Mouse (Mus musculus) neural tube, embryonic 11.5 days (tissue): ENCODE measurements around the gene Tmcc3. TPM values are rescaled to one million over a fixed set of nuclear protein-coding genes. Genes with fewer than 3 reads are reported as not detected.

Experiments used
- ATAC-seq: fragments of 200-750 bp; cut with Nextera tagmentation; 2 replicates; pipeline ENCODE4 v1.8.0; 2017; ENCODE audit warnings: moderate number of reproducible peaks, mild to moderate bottlenecking, moderate TSS enrichment, moderate library complexity; ENCODE audit not compliant: insufficient read depth, low FRiP score, low TSS enrichment
- DNase-seq: peaks from one replicate; pipeline ENCODE4 v3.0.0-alpha.2; 2015; ENCODE audit warnings: low spot score
- H3K27ac ChIP-seq: fragments of 300-500 bp; sonication (generic); 2 replicates; pipeline ENCODE4 v1.5.1; 2014; ENCODE audit warnings: low read depth, mild to moderate bottlenecking, low read length
- H3K27me3 ChIP-seq: fragments of 300-500 bp; sonication (generic); 2 replicates; pipeline ENCODE4 v1.6.1; 2014; ENCODE audit warnings: mild to moderate bottlenecking, low read length, mixed read lengths; ENCODE audit not compliant: control insufficient read depth, insufficient read depth
- H3K36me3 ChIP-seq: fragments of 300-500 bp; sonication (generic); 2 replicates; pipeline ENCODE4 v1.6.1; 2014; ENCODE audit warnings: mild to moderate bottlenecking, low read length, moderate library complexity, mixed read lengths; ENCODE audit not compliant: control insufficient read depth, insufficient read depth
- H3K4me1 ChIP-seq: fragments of 300-500 bp; sonication (generic); 2 replicates; pipeline ENCODE4 v1.6.1; 2014; ENCODE audit warnings: low read length, mixed read lengths; ENCODE audit not compliant: control insufficient read depth, insufficient read depth
- H3K4me2 ChIP-seq: fragments of 300-500 bp; sonication (generic); 2 replicates; pipeline ENCODE4 v1.6.1; 2014; ENCODE audit warnings: low read depth, mild to moderate bottlenecking, moderate library complexity
- H3K4me3 ChIP-seq: fragments of 300-500 bp; sonication (generic); 2 replicates; pipeline ENCODE4 v1.5.1; 2014; ENCODE audit warnings: low read depth, low read length
- H3K9ac ChIP-seq: fragments of 300-500 bp; sonication (generic); 2 replicates; pipeline ENCODE4 v1.6.1; 2014; ENCODE audit warnings: mild to moderate bottlenecking, low read length
- H3K9me3 ChIP-seq: fragments of 300-500 bp; sonication (generic); 2 replicates; pipeline ENCODE4 v1.6.1; 2016; ENCODE audit warnings: low read length; ENCODE audit not compliant: control insufficient read depth
- WGBS: fragments of 180-500 bp; shearing (Covaris S2); extraction: QIAGEN DNeasy Blood & Tissue Kit; methylation state at CpG from one replicate; pipeline ENCODE4 v1.1.7; 2014; 5-methylcytosine and 5-hydroxymethylcytosine counted together
- polyA plus RNA-seq: library from polyadenylated mRNA; unstranded; fragments of >200 nt; fragmentation: Nextera tagmentation; extraction: Ambion mirVana; gene quantifications from 2 replicates; pipeline ENCODE4 v1.2.1, GENCODE M21; 2014

The Tmcc3 gene
- polyA plus RNA-seq: 4.8 and 6.1 TPM in 2 replicates

DNA sequence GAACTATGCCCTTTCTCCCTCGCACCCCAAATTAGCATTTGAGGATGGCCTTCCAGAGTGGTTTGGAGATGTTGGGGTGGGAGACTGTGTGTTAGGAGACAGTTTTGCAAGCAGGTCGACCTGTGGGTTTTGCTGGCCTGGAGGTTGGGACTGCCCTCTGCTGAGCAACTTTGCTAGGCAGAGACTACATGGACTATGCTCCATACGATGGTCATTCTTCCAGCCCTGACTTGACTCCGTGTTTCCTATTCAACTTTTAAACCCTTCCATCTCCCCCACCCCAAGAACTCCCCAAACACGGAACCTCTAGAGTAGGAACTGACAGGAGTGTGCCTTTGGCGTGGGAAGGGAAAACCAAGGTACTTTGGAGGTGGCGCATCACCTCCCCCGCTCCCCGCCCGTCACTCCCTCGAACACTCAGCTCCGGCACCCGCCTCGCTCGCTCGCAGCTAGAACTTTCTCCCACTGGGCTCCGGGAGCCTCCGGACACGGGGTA is at the start of gene Tmcc3:
Tmcc3 (plus strand) TSS at position 439 of the 496 bp plus-strand sequence.
- peak within 1 kb of the TSS; percentile 95 for H3K4me2 ChIP-seq
- 0 out of 2 replicates have a peak, but pooled peaks have one; percentile 31 for ATAC-seq
- H3K27ac ChIP-seq: no peak within 1 kb of the TSS
- DNase-seq: peak; percentile 38
- no peaks in the 10 kb centered on the region for H3K36me3 ChIP-seq
- H3K9me3 ChIP-seq: no peaks in the 10 kb centered on the region
- 3% methylated on average over 19 of the region's 19 CpGs for WGBS
- peak within 1 kb of the TSS; percentile 45 for H3K4me3 ChIP-seq
- peak within 1 kb of the TSS; percentile 57 for H3K9ac ChIP-seq
- 0 out of 2 replicates have a peak, but pooled peaks cover 5% of the 10 kb centered on the region for H3K27me3 ChIP-seq
- H3K4me1 ChIP-seq: peaks cover 3% of the 10 kb centered on the region; the same call in 1 of the 2 replicates

DNA sequence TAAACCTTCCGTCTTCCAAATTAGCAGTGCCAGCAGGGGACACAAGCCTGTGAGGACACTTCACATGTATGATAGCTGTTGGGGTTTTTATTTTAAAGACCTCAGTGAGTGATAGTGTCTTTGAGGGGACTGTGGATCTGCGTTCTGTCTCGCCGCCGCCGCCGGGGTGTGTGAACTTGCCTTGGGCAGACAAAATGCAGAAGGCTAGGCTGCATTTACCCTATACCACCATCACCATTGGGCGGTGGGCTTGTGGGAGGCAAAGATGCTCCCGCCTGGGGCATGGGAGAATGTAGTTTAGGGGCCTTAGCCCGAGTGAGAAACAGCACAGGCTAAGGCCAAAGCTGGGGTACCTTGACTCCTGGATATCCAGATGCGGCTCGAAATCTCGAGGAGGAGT is 49.1 kb upstream of the Tmcc3 start:
- Histone ChIP-seq H3K9me3 (no peaks in the 10 kb centered on the region), H3K4me1 (no peaks in the 10 kb centered on the region), H3K27ac (no peak overlapping the region), H3K27me3 (no peaks in the 10 kb centered on the region), H3K36me3 (no peaks in the 10 kb centered on the region), H3K4me3 (no peak overlapping the region), H3K4me2 (no peak overlapping the region), H3K9ac (no peak overlapping the region)
- DNase-seq (no peak), ATAC-seq (no peak)
- 96% methylated on average over 13 of the region's 13 CpGs for WGBS

DNA sequence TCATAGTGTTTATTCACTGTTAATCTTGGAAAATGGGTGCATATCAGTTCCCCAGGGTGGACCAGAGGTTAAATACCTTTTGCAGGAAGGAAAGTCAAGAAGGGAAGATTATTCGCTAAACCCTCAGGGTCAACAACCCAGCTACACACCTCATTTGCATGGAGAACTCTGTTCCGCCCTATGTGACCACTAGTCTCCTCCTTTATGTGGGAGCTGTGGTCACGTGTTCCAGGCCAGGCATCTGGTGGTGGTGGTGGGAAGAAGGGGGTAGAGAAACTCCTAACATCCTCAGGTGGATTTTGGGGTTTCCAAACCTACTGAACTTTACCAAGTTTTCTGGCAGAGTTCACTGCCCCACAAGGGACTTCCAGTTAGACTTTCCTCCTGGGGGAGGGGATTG is 48.5 kb upstream of the Tmcc3 start:
- 85% methylated on average over 3 of the region's 3 CpGs for WGBS
- H3K27ac ChIP-seq: no peak overlapping the region
- ATAC-seq: no peak

DNA sequence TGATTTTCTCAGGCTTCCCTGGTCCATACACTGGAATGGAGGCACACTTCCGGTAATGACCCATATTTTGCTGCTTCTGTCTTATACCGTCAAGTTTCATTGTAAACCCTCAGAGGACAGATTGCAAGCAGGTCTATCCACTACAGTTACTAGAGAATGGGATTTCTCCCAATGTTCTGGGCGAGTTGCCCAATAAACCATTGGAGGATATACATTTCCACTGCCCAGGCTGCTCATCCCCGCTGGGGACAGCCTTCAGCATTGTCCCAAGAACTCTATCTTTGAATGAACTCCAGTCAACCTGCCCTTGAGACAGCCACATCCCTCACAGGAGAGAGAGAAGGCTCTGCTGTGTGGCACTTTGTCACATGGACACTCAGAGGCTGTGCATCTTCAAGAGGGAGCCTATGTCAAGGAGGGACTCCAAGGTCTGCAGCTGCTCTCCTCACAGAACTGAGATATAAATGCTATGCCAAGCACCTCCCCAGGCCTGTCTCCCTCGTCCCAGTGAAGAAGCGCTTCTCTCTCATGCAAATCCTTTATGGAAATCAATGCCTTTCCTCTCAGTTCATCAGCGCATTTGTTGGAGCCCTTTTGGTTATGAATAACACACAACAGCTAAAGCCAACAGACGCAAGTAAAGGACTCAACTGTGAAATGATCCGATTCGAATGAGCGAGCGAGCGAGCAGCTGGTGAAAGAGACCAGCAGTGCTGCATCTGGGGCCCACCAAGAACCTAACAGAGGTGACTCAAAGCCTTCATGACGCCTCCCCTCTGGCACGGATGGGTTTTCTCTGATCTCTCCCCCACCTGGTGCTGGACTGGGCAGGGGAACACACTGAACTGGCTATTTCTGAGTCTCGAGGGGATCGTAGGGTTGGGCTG is 45.9 kb upstream of the Tmcc3 start:
- Histone ChIP-seq H3K4me2 (no peak overlapping the region), H3K4me1 (no peaks in the 10 kb centered on the region), H3K27ac (no peak overlapping the region), H3K9me3 (no peaks in the 10 kb centered on the region), H3K9ac (no peak overlapping the region), H3K27me3 (no peaks in the 10 kb centered on the region), H3K36me3 (no peaks in the 10 kb centered on the region), H3K4me3 (no peak overlapping the region)
- WGBS: 74% methylated on average over 17 of the region's 17 CpGs
- DNase-seq (peak; percentile 21), ATAC-seq (no peak)

More for the DNA sequence above, 48.5 kb upstream of the Tmcc3 start:
- no peaks in the 10 kb centered on the region for H3K4me1 ChIP-seq
- no peak overlapping the region for H3K9ac ChIP-seq
- DNase-seq: no peak
- H3K4me3 ChIP-seq: no peak overlapping the region
- no peaks in the 10 kb centered on the region for H3K27me3 ChIP-seq
- H3K4me2 ChIP-seq: no peak overlapping the region
- H3K9me3 ChIP-seq: no peaks in the 10 kb centered on the region
- no peaks in the 10 kb centered on the region for H3K36me3 ChIP-seq

DNA sequence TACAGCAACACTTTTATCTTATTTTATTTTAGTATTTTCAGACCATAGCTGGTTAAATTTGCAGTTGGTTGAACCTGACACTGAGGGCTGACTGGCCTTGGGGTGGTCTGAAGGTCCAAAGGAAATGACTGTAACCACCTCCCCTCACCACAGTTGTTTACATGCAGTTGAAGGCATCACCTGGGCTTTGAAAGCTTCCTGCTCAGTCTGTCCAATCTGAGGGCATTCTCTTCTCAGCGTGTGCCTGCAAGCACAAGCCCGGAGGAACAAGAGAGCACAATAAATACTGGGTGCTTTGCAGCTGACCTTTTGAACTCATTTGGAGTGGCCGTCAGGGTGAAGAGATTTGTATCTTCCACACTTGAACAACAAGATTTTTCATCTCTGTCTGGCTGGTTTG is 36.4 kb upstream of the Tmcc3 start:
- ATAC-seq (no peak), DNase-seq (no peak)
- H3K36me3 ChIP-seq: no peaks in the 10 kb centered on the region
- no peak overlapping the region for H3K4me3 ChIP-seq
- 0 out of 2 replicates have a peak, but pooled peaks cover 3% of the 10 kb centered on the region for H3K4me1 ChIP-seq
- no peaks in the 10 kb centered on the region for H3K27me3 ChIP-seq
- H3K27ac ChIP-seq: no peak overlapping the region
- no peaks in the 10 kb centered on the region for H3K9me3 ChIP-seq
- no peak overlapping the region for H3K4me2 ChIP-seq
- 12% methylated on average over 3 of the region's 3 CpGs for WGBS
- H3K9ac ChIP-seq: no peak overlapping the region

DNA sequence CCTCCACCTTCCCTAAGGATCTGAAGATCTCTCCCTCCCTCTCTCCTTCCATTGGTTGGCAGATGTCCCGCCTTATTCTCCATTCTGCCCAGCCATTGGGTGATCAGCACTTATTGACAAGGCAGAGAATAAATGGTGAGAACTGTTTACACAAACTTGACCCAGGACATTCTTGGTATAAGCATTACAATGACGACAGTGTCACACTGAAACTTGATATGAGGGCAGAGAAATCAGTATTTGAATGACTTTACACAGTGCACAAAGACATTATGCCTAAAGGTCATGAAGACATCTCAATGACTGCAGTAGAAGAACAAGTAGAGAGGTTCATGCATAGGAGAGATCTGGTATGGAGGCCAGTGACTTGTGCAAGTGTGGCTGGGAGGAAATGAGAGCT is 35.2 kb upstream of the Tmcc3 start:
- no peaks in the 10 kb centered on the region for H3K9me3 ChIP-seq
- ATAC-seq (no peak), DNase-seq (no peak)
- H3K9ac ChIP-seq: no peak overlapping the region
- H3K4me3 ChIP-seq: no peak overlapping the region
- H3K27ac ChIP-seq: no peak overlapping the region
- H3K27me3 ChIP-seq: no peaks in the 10 kb centered on the region
- H3K36me3 ChIP-seq: no peaks in the 10 kb centered on the region
- H3K4me1 ChIP-seq: 0 out of 2 replicates have a peak, but pooled peaks cover 3% of the 10 kb centered on the region
- 56% methylated on average over 2 of the region's 2 CpGs for WGBS
- no peak overlapping the region for H3K4me2 ChIP-seq

DNA sequence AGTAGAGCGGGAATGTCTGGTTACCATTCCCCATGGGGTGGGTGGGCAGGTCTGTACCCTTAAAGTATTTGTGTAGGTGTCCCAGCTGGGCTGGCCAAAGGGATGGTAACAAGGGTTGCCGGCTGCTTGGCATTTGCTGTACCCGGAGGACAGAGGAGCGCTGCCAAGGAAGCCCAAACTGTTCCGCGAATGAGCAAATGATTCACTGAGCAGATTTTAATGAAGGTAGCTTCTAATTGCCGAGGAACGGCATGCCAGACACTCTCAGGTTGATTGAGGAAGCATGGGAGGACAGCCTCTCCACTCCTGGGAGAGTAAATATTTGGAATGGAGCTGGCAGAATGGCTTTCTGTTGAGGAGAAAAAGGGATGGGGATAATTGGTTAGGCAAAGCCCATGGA is 29.6 kb upstream of the Tmcc3 start:
- ATAC-seq (no peak), DNase-seq (no peak)
- H3K9ac ChIP-seq: no peak overlapping the region
- no peaks in the 10 kb centered on the region for H3K4me1 ChIP-seq
- 90% methylated on average over 8 of the region's 8 CpGs for WGBS
- H3K9me3 ChIP-seq: no peaks in the 10 kb centered on the region
- H3K36me3 ChIP-seq: no peaks in the 10 kb centered on the region
- H3K4me3 ChIP-seq: no peak overlapping the region
- no peaks in the 10 kb centered on the region for H3K27me3 ChIP-seq
- no peak overlapping the region for H3K27ac ChIP-seq
- H3K4me2 ChIP-seq: no peak overlapping the region

DNA sequence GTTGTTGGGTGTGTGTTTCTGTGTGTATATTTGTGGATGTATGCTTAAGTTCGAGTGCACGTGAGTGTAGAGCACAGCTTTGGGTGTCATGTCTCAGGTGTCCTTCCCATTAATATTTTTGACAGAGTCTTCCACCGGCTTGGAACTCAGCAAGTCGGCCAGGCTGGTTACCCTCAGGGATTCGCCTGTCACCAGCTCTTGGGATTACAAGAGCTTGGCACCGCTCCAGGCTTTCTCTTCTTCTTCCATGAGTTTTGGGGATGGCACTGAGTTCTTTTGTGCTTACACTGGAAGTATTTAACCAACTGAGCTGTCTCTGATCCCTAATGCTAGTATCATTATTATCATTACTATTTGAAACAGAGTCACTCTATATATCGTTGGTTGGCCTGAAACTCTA is 29.0 kb upstream of the Tmcc3 start:
- 89% methylated on average over 7 of the region's 7 CpGs for WGBS
- Histone ChIP-seq H3K9me3 (no peaks in the 10 kb centered on the region), H3K4me2 (no peak overlapping the region), H3K4me1 (no peaks in the 10 kb centered on the region), H3K9ac (no peak overlapping the region), H3K27me3 (no peaks in the 10 kb centered on the region), H3K4me3 (no peak overlapping the region), H3K36me3 (no peaks in the 10 kb centered on the region), H3K27ac (no peak overlapping the region)
- no peak for DNase-seq
- ATAC-seq: no peak

DNA sequence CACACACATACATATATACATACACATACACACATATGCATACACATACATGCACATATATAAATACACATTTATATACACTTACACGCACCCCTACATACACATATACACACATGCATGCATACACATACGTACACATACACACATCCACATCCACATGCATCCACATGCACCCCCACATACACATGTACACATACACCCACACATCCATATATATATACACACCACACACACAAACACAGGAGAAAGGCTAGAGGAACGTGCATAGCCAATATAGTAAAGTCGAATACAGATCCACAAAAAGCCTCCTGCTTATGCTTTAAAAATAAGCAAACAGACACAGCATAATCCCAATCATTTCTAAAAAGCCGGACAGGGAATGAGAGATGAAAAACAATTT is 17.3 kb upstream of the Tmcc3 start:
- H3K27me3 ChIP-seq: no peaks in the 10 kb centered on the region
- H3K36me3 ChIP-seq: no peaks in the 10 kb centered on the region
- DNase-seq (no peak), ATAC-seq (no peak)
- H3K4me3 ChIP-seq: no peak overlapping the region
- H3K4me2 ChIP-seq: no peak overlapping the region
- no peak overlapping the region for H3K9ac ChIP-seq
- peaks cover 9% of the 10 kb centered on the region; the same call in 1 of the 2 replicates for H3K4me1 ChIP-seq
- H3K27ac ChIP-seq: no peak overlapping the region
- 85% methylated on average over 5 of the region's 5 CpGs for WGBS
- H3K9me3 ChIP-seq: no peaks in the 10 kb centered on the region
